Mouse (Mus musculus): ENCODE results near the gene Arap1. TPM values are rescaled to one million over a fixed set of nuclear protein-coding genes. Genes with fewer than 3 reads are reported as not detected.

The Arap1 gene
- polyA plus RNA-seq, 1 experiment from 2014 or later, result 32.6 TPM

DNA sequence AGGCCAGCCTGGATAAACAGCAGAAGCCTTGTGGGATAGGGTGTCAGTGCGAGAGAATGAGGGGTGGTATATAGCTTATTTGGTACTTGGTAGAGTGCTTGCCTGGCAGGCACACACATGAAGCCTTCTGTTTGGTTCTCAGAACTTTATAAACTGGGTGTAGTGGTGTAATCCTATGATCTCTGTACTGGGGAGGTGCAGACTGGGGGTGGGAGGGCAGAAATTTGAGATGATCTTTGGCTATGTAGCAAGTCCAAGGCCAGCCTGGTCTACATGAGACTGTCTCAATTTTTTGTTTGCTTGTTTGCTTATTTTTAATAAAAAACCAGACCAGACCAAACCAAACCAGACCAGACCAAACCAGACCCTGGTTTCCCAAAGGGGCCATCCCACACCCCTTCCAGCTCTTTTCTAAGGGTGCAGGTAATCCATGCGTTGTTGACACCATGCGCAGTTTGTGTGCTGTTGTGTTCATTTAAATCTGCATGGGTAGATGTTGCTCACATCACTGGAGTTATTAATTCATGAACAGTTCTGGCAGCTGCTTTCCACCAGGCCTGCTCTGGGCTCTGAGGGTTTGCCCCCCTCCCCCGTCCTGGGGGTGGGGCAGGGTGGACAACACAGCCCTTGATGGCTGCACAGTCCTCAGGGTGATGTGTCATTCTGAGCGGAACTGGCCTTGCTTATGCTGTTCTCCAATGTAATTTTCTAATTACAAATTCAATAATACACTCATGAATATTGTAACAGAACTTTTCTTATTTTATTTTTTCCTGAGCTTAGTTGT is 15.6 kb upstream of the Arap1 start:
- WGBS, result 85% methylated on average over 5 of the region's 5 CpGs
- ATAC-seq (replicated peaks; ENCODE audit: extremely low read depth, insufficient read depth, low FRiP score), result no peak

DNA sequence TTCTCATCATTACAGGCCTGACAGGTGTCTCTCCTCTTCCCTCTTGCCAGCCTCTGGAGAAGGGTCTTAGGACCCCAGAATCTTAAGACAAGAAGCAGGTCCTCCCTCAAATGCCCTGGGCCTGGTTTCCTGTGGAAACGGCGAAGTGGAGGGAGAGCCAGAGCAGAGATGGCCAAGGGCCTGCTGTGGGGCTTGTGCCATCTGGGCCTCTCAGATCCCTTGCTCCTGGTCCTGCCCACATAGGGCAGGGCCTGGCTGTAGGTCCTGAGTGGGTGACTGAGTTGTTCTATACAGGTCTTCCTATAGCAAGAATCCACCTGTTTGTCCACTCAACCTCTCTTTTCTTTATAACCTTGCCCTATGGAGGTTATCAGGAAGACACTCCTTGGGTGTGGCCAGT is 12.6 kb upstream of the Arap1 start:
- H3K27me3 ChIP-seq (ENCODE audit: control insufficient read depth, insufficient read depth, low read length), result no peaks in the 10 kb centered on the region
- WGBS, result 77% methylated on average over 2 of the region's 2 CpGs
- H3K4me3 ChIP-seq (ENCODE audit: low read length), result no peak overlapping the region
- H3K36me3 ChIP-seq (ENCODE audit: control insufficient read depth, insufficient read depth), result no peaks in the 10 kb centered on the region
- ATAC-seq (replicated peaks; ENCODE audit: extremely low read depth, insufficient read depth, low FRiP score), result no peak
- H3K4me2 ChIP-seq (ENCODE audit: low read depth, low read length), result no peak overlapping the region
- no peak overlapping the region for H3K9ac ChIP-seq (ENCODE audit: low read length)
- H3K9me3 ChIP-seq (replicated peaks; ENCODE audit: control insufficient read depth, low read length), result no peaks in the 10 kb centered on the region
- peaks cover 2% of the 10 kb centered on the region; the same call in 1 of the 2 replicates for H3K4me1 ChIP-seq (ENCODE audit: control insufficient read depth, insufficient read depth, low read length)
- H3K27ac ChIP-seq (ENCODE audit: low read length), result no peak overlapping the region

More for the DNA sequence above, 15.6 kb upstream of the Arap1 start:
- Histone ChIP-seq H3K4me2 (ENCODE audit: low read depth, low read length) (no peak overlapping the region), H3K27me3 (ENCODE audit: control insufficient read depth, insufficient read depth, low read length) (no peaks in the 10 kb centered on the region), H3K9me3 (replicated peaks; ENCODE audit: control insufficient read depth, low read length) (no peaks in the 10 kb centered on the region), H3K9ac (ENCODE audit: low read length) (no peak overlapping the region), H3K4me1 (ENCODE audit: control insufficient read depth, insufficient read depth, low read length) (peaks cover 10% of the 10 kb centered on the region), H3K36me3 (ENCODE audit: control insufficient read depth, insufficient read depth) (no peaks in the 10 kb centered on the region), H3K4me3 (ENCODE audit: low read length) (no peak overlapping the region), H3K27ac (ENCODE audit: low read length) (no peak overlapping the region)

DNA sequence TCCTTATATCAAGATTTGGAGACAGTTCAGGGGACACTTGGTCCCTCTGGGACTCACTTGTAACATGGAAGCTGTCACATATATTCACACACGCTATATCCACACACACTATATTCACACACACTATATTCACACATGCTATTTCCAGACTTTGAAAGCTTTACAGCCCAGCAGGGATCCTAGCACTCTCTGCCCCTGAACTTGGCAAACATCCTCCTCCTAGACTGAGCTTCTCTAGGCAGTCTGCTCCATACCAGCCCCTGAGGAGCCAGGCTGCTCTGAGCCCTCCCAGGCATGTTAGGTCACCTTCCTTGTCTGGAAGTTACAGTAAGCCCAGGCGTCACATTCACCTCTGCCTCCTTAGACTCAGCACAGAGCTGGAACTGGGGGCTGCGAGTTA is 11.2 kb upstream of the Arap1 start:
- no peaks in the 10 kb centered on the region for H3K27me3 ChIP-seq (ENCODE audit: control insufficient read depth, insufficient read depth, low read length)
- H3K9ac ChIP-seq (ENCODE audit: low read length), result no peak overlapping the region
- ATAC-seq (replicated peaks; ENCODE audit: extremely low read depth, insufficient read depth, low FRiP score), result no peak
- H3K9me3 ChIP-seq (replicated peaks; ENCODE audit: control insufficient read depth, low read length), result no peaks in the 10 kb centered on the region
- no peaks in the 10 kb centered on the region for H3K36me3 ChIP-seq (ENCODE audit: control insufficient read depth, insufficient read depth)
- H3K4me3 ChIP-seq (ENCODE audit: low read length), result no peak overlapping the region
- no peak overlapping the region for H3K4me2 ChIP-seq (ENCODE audit: low read depth, low read length)
- H3K27ac ChIP-seq (ENCODE audit: low read length), result no peak overlapping the region
- peaks cover 5% of the 10 kb centered on the region for H3K4me1 ChIP-seq (ENCODE audit: control insufficient read depth, insufficient read depth, low read length)
- 66% methylated on average over 3 of the region's 3 CpGs for WGBS

DNA sequence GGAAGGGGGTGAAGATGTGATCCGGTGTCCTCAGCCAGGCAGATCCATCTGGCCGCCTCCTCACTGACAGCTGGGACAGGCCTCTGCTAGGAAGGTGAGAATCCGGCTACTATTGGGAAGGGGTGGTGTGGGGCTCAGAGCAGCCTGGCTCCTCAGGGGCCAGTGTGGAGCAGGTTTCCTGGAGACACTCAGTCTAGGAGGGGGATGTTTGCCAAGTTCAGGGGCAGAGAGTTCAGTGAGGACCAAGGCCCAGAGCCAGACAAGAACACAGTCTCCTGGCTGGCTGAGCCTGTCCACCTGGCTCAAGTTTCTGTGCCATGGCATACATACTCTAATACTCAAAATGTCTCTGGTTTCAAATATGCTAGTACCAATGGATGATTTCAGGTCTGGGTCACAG is 10.5 kb upstream of the Arap1 start:
- H3K9me3 ChIP-seq (replicated peaks; ENCODE audit: control insufficient read depth, low read length), result no peaks in the 10 kb centered on the region
- ATAC-seq (replicated peaks; ENCODE audit: extremely low read depth, insufficient read depth, low FRiP score), result no peak
- no peak overlapping the region for H3K27ac ChIP-seq (ENCODE audit: low read length)
- peaks cover 11% of the 10 kb centered on the region for H3K4me1 ChIP-seq (ENCODE audit: control insufficient read depth, insufficient read depth, low read length)
- H3K4me2 ChIP-seq (ENCODE audit: low read depth, low read length), result no peak overlapping the region
- H3K36me3 ChIP-seq (ENCODE audit: control insufficient read depth, insufficient read depth), result no peaks in the 10 kb centered on the region
- H3K4me3 ChIP-seq (ENCODE audit: low read length), result no peak overlapping the region
- no peak overlapping the region for H3K9ac ChIP-seq (ENCODE audit: low read length)
- 82% methylated on average over 3 of the region's 3 CpGs for WGBS
- H3K27me3 ChIP-seq (ENCODE audit: control insufficient read depth, insufficient read depth, low read length), result no peaks in the 10 kb centered on the region

DNA sequence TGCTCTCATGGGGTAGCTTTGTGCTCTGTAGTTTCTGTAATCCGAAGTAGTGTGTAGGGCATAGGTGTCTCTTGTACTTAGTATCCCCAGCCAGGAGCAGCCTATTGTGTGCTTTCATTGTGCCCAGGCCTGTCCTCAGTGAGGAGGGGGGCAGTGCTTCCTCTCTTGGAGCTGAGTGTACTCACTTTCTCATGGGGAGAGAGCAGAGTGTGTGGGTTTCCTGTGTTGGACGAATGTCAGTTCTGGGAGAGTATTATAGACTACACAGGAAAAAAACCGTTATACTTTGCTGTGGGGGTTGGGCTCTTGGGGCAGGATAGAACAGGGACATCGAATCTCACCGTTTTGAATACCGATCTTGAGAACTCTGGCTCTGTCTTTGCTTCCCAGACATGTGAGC is 6.5 kb upstream of the Arap1 start:
- H3K36me3 ChIP-seq (ENCODE audit: control insufficient read depth, insufficient read depth), result no peaks in the 10 kb centered on the region
- H3K4me3 ChIP-seq (ENCODE audit: low read length), result no peak overlapping the region
- 43% methylated on average over 6 of the region's 6 CpGs for WGBS
- no peak overlapping the region for H3K4me2 ChIP-seq (ENCODE audit: low read depth, low read length)
- H3K9me3 ChIP-seq (replicated peaks; ENCODE audit: control insufficient read depth, low read length), result no peaks in the 10 kb centered on the region
- H3K4me1 ChIP-seq (ENCODE audit: control insufficient read depth, insufficient read depth, low read length), result peaks cover 20% of the 10 kb centered on the region
- peak overlapping the region; percentile 60 for H3K27ac ChIP-seq (ENCODE audit: low read length)
- H3K9ac ChIP-seq (ENCODE audit: low read length), result no peak overlapping the region
- ATAC-seq (replicated peaks; ENCODE audit: extremely low read depth, insufficient read depth, low FRiP score), result peak; percentile 16
- 0 out of 2 replicates have a peak, but pooled peaks cover 4% of the 10 kb centered on the region for H3K27me3 ChIP-seq (ENCODE audit: control insufficient read depth, insufficient read depth, low read length)

DNA sequence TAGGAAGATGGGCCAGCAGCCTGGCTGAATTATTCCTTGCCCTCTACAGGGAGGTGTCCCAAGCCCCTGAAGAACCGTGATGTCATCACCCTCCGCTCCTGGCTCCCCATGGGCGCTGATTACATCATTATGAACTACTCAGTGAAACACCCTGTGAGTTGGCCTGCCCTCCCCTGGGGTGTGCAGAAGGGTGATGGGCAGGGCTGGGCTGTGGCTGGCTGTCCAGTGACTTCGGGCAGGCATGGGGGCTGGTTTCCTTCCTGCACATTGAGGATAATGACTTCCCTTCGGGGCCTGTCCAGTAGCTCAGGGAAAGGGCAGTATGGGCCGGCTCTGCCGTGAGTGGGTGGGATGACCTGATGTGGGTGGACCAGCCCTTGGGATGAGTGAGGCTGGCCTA is 4.7 kb upstream of the Arap1 start:
- no peak overlapping the region for H3K4me2 ChIP-seq (ENCODE audit: low read depth, low read length)
- H3K4me1 ChIP-seq (ENCODE audit: control insufficient read depth, insufficient read depth, low read length), result peaks cover 25% of the 10 kb centered on the region
- ATAC-seq (replicated peaks; ENCODE audit: extremely low read depth, insufficient read depth, low FRiP score), result no peak
- no peak overlapping the region for H3K27ac ChIP-seq (ENCODE audit: low read length)
- H3K4me3 ChIP-seq (ENCODE audit: low read length), result no peak overlapping the region
- H3K27me3 ChIP-seq (ENCODE audit: control insufficient read depth, insufficient read depth, low read length), result 0 out of 2 replicates have a peak, but pooled peaks cover 4% of the 10 kb centered on the region
- H3K9me3 ChIP-seq (replicated peaks; ENCODE audit: control insufficient read depth, low read length), result no peaks in the 10 kb centered on the region
- WGBS, result 63% methylated on average over 7 of the region's 7 CpGs
- H3K9ac ChIP-seq (ENCODE audit: low read length), result no peak overlapping the region
- H3K36me3 ChIP-seq (ENCODE audit: control insufficient read depth, insufficient read depth), result no peaks in the 10 kb centered on the region

DNA sequence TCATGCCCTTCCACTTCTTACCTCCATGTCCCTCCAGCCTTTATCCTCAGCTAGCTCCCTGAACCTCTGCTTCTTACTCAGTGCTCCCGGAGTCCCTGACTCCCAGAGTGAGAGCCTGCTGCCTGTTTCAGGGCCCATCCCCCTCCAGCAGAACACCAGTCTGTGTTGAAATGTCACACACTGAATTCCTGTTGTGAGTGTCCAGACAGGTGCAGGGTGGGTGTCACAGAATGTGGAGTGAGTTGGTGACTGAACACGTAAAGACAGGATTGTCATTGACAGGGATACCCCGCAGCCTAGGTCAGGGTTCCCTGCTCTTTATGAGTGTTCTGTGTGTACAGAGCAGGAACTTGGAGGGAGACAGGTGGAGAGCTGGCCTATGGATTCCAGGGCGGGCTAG is 3.0 kb upstream of the Arap1 start:
- Histone ChIP-seq H3K27ac (ENCODE audit: low read length) (no peak overlapping the region), H3K27me3 (ENCODE audit: control insufficient read depth, insufficient read depth, low read length) (peaks cover 12% of the 10 kb centered on the region; the same call in 1 of the 2 replicates), H3K9me3 (replicated peaks; ENCODE audit: control insufficient read depth, low read length) (no peaks in the 10 kb centered on the region), H3K9ac (ENCODE audit: low read length) (no peak overlapping the region), H3K4me3 (ENCODE audit: low read length) (no peak overlapping the region), H3K4me1 (ENCODE audit: control insufficient read depth, insufficient read depth, low read length) (peaks cover 32% of the 10 kb centered on the region), H3K4me2 (ENCODE audit: low read depth, low read length) (no peak overlapping the region), H3K36me3 (ENCODE audit: control insufficient read depth, insufficient read depth) (no peaks in the 10 kb centered on the region)
- no peak for ATAC-seq (replicated peaks; ENCODE audit: extremely low read depth, insufficient read depth, low FRiP score)
- WGBS, result 47% methylated on average over 4 of the region's 4 CpGs

DNA sequence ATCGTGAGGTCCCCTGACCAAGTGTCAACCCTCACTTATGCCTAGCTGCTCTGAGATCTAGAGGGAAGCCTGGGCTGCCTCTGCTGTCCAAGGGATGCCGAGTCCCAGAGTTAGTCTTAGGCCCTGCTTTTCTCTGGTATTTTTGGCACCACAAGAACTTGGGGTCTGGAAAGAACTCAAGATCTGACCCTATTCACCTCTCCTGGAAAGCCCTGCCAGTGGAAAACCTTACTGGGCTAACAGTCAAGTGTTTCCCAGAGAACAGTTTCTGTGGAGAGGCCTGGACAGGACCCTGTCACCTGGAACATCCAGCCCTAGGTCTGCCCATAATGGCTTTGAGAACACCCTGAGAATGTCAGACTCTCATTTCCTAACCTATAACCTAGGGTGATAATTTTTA is 876 bp upstream of the Arap1 start:
- H3K4me1 ChIP-seq (ENCODE audit: control insufficient read depth, insufficient read depth, low read length), result peaks cover 24% of the 10 kb centered on the region
- no peaks in the 10 kb centered on the region for H3K9me3 ChIP-seq (replicated peaks; ENCODE audit: control insufficient read depth, low read length)
- H3K36me3 ChIP-seq (ENCODE audit: control insufficient read depth, insufficient read depth), result no peaks in the 10 kb centered on the region
- no peak overlapping the region for H3K4me3 ChIP-seq (ENCODE audit: low read length)
- no peak overlapping the region for H3K9ac ChIP-seq (ENCODE audit: low read length)
- no peak overlapping the region for H3K4me2 ChIP-seq (ENCODE audit: low read depth, low read length)
- WGBS, result 86% methylated on average over 2 of the region's 2 CpGs
- ATAC-seq (replicated peaks; ENCODE audit: extremely low read depth, insufficient read depth, low FRiP score), result no peak
- H3K27ac ChIP-seq (ENCODE audit: low read length), result no peak overlapping the region
- peaks cover 12% of the 10 kb centered on the region; the same call in 1 of the 2 replicates for H3K27me3 ChIP-seq (ENCODE audit: control insufficient read depth, insufficient read depth, low read length)

DNA sequence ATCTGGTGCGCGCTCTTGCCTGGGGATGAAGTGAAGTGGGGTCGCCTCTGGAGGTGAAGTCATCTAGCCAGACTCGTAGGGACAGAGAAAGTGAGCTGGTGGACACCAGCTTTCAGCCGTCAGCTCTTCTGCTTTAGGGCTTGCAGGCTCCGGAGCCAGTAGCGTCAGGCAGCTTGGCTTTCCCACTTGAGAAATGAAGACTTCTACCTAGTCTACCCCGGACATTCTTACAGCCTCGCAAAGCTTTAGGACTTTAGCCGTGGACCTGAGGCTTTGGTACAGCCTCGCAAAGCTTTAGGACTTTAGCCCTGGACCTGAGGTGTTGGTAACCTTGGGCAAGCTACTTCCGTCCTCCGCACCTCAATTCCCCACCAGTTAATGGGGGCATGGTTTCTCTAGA is 445 bp downstream of the Arap1 start:
- WGBS, result 4% methylated on average over 13 of the region's 13 CpGs
- ATAC-seq (replicated peaks; ENCODE audit: extremely low read depth, insufficient read depth, low FRiP score), result peak; percentile 9; the same call in 1 of the 2 replicates
- Histone ChIP-seq H3K9ac (ENCODE audit: low read length) (peak overlapping the region; percentile 79), H3K4me3 (ENCODE audit: low read length) (peak overlapping the region; percentile 76), H3K4me1 (ENCODE audit: control insufficient read depth, insufficient read depth, low read length) (peaks cover 17% of the 10 kb centered on the region), H3K36me3 (ENCODE audit: control insufficient read depth, insufficient read depth) (no peaks in the 10 kb centered on the region), H3K9me3 (replicated peaks; ENCODE audit: control insufficient read depth, low read length) (no peaks in the 10 kb centered on the region), H3K4me2 (ENCODE audit: low read depth, low read length) (peak overlapping the region; percentile 98), H3K27ac (ENCODE audit: low read length) (no peak overlapping the region), H3K27me3 (ENCODE audit: control insufficient read depth, insufficient read depth, low read length) (peaks cover 12% of the 10 kb centered on the region; the same call in 1 of the 2 replicates)
